Mouse (Mus musculus): ENCODE data around the gene Prss40. TPM values are rescaled to one million over a fixed set of nuclear protein-coding genes. Genes with fewer than 3 reads are reported as not detected.

Gene Prss40
- polyA plus RNA-seq (2015; fragmentation: Nextera tagmentation; extraction: Ambion mirVana), result 0.15 TPM in 1 of 2 replicates, not detected in the other

GRCm38 (mm10) chr1:34560843-34561242, at the start of gene Prss40:
Gene Prss40, minus strand, starts transcription at chr1:34560943.
- Histone ChIP-seq H3K36me3 (ENCODE audit: control insufficient read depth, insufficient read depth) (no peaks in the 10 kb centered on the region), H3K9ac (replicated peaks; ENCODE audit: low read depth, low read length) (no peak within 1 kb of the TSS), H3K4me3 (replicated peaks; ENCODE audit: low read length) (no peak within 1 kb of the TSS), H3K9me3 (ENCODE audit: control insufficient read depth, low read length) (no peaks in the 10 kb centered on the region), H3K27ac (ENCODE audit: low read length) (no peak within 1 kb of the TSS), H3K4me1 (replicated peaks; ENCODE audit: control insufficient read depth, insufficient read depth, low read length) (no peaks in the 10 kb centered on the region), H3K4me2 (ENCODE audit: low read length) (no peak within 1 kb of the TSS), H3K27me3 (replicated peaks; ENCODE audit: control insufficient read depth, insufficient read depth, low read length) (no peaks in the 10 kb centered on the region)
- 88% methylated on average over 15 of the region's 15 CpGs for WGBS
- no peak for ATAC-seq

- H3K27me3 ChIP-seq (replicated peaks; ENCODE audit: control insufficient read depth, insufficient read depth, low read length), result no peaks in the 10 kb centered on the region
- H3K9me3 ChIP-seq (ENCODE audit: control insufficient read depth, low read length), result no peaks in the 10 kb centered on the region
- H3K4me2 ChIP-seq (ENCODE audit: low read length), result no peak overlapping the region
- no peak overlapping the region for H3K27ac ChIP-seq (ENCODE audit: low read length)
- no peak overlapping the region for H3K4me3 ChIP-seq (replicated peaks; ENCODE audit: low read length)
- H3K36me3 ChIP-seq (ENCODE audit: control insufficient read depth, insufficient read depth), result no peaks in the 10 kb centered on the region
- no peak overlapping the region for H3K9ac ChIP-seq (replicated peaks; ENCODE audit: low read depth, low read length)
- WGBS, result 13% methylated on average over 8 of the region's 8 CpGs
- H3K4me1 ChIP-seq (replicated peaks; ENCODE audit: control insufficient read depth, insufficient read depth, low read length), result no peaks in the 10 kb centered on the region
- ATAC-seq, result peak; percentile 92
Observed at GRCm38 (mm10) chr1:34602363-34602762, 41.6 kb upstream of the Prss40 start.

- ATAC-seq, result no peak
- Histone ChIP-seq H3K9ac (replicated peaks; ENCODE audit: low read depth, low read length) (no peak overlapping the region), H3K4me1 (replicated peaks; ENCODE audit: control insufficient read depth, insufficient read depth, low read length) (no peaks in the 10 kb centered on the region), H3K27ac (ENCODE audit: low read length) (no peak overlapping the region), H3K9me3 (ENCODE audit: control insufficient read depth, low read length) (no peaks in the 10 kb centered on the region), H3K4me2 (ENCODE audit: low read length) (no peak overlapping the region), H3K4me3 (replicated peaks; ENCODE audit: low read length) (no peak overlapping the region), H3K27me3 (replicated peaks; ENCODE audit: control insufficient read depth, insufficient read depth, low read length) (no peaks in the 10 kb centered on the region), H3K36me3 (ENCODE audit: control insufficient read depth, insufficient read depth) (no peaks in the 10 kb centered on the region)
- 77% methylated on average over 3 of the region's 3 CpGs for WGBS
Observed at GRCm38 (mm10) chr1:34601323-34602047, 40.7 kb upstream of the Prss40 start.

- Histone ChIP-seq H3K4me3 (replicated peaks; ENCODE audit: low read length) (no peak overlapping the region), H3K9ac (replicated peaks; ENCODE audit: low read depth, low read length) (no peak overlapping the region), H3K36me3 (ENCODE audit: control insufficient read depth, insufficient read depth) (peaks cover 8% of the 10 kb centered on the region; the same call in 1 of the 2 replicates), H3K4me2 (ENCODE audit: low read length) (no peak overlapping the region), H3K4me1 (replicated peaks; ENCODE audit: control insufficient read depth, insufficient read depth, low read length) (no peaks in the 10 kb centered on the region), H3K9me3 (ENCODE audit: control insufficient read depth, low read length) (0 out of 2 replicates have a peak, but pooled peaks cover 3% of the 10 kb centered on the region), H3K27ac (ENCODE audit: low read length) (no peak overlapping the region), H3K27me3 (replicated peaks; ENCODE audit: control insufficient read depth, insufficient read depth, low read length) (no peaks in the 10 kb centered on the region)
- WGBS, result 71% methylated on average over 15 of the region's 15 CpGs
- no peak for ATAC-seq
Observed at GRCm38 (mm10) chr1:34600000-34600399, 39.3 kb upstream of the Prss40 start.

GRCm38 (mm10) chr1:34587298-34588096, 26.8 kb upstream of the Prss40 start:
- Histone ChIP-seq H3K36me3 (ENCODE audit: control insufficient read depth, insufficient read depth) (peaks cover 22% of the 10 kb centered on the region), H3K9me3 (ENCODE audit: control insufficient read depth, low read length) (no peaks in the 10 kb centered on the region), H3K4me3 (replicated peaks; ENCODE audit: low read length) (no peak overlapping the region), H3K4me1 (replicated peaks; ENCODE audit: control insufficient read depth, insufficient read depth, low read length) (peaks cover 16% of the 10 kb centered on the region), H3K27ac (ENCODE audit: low read length) (no peak overlapping the region), H3K27me3 (replicated peaks; ENCODE audit: control insufficient read depth, insufficient read depth, low read length) (no peaks in the 10 kb centered on the region), H3K9ac (replicated peaks; ENCODE audit: low read depth, low read length) (no peak overlapping the region), H3K4me2 (ENCODE audit: low read length) (no peak overlapping the region)
- ATAC-seq, result no peak
- WGBS, result 85% methylated on average over 22 of the region's 22 CpGs

GRCm38 (mm10) chr1:34584736-34585135, 24.0 kb upstream of the Prss40 start:
- Histone ChIP-seq H3K4me1 (replicated peaks; ENCODE audit: control insufficient read depth, insufficient read depth, low read length) (peaks cover 28% of the 10 kb centered on the region), H3K4me3 (replicated peaks; ENCODE audit: low read length) (no peak overlapping the region), H3K27me3 (replicated peaks; ENCODE audit: control insufficient read depth, insufficient read depth, low read length) (0 out of 2 replicates have a peak, but pooled peaks cover 2% of the 10 kb centered on the region), H3K4me2 (ENCODE audit: low read length) (no peak overlapping the region), H3K27ac (ENCODE audit: low read length) (no peak overlapping the region), H3K9ac (replicated peaks; ENCODE audit: low read depth, low read length) (no peak overlapping the region), H3K9me3 (ENCODE audit: control insufficient read depth, low read length) (no peaks in the 10 kb centered on the region), H3K36me3 (ENCODE audit: control insufficient read depth, insufficient read depth) (peaks cover 18% of the 10 kb centered on the region)
- no peak for ATAC-seq
- WGBS, result 74% methylated on average over 4 of the region's 4 CpGs

- 7% methylated on average over 4 of the region's 4 CpGs for WGBS
- ATAC-seq, result peak; percentile 70
- peak overlapping the region; percentile 8; the same call in 1 of the 2 replicates for H3K27ac ChIP-seq (ENCODE audit: low read length)
Observed at GRCm38 (mm10) chr1:34583821-34584263, 23.1 kb upstream of the Prss40 start.

GRCm38 (mm10) chr1:34582218-34582617, 21.5 kb upstream of the Prss40 start:
- H3K4me2 ChIP-seq (ENCODE audit: low read length), result no peak overlapping the region; the same call in 1 of the 2 replicates
- WGBS, result 73% methylated on average over 6 of the region's 6 CpGs
- 0 out of 2 replicates have a peak, but pooled peaks cover 5% of the 10 kb centered on the region for H3K27me3 ChIP-seq (replicated peaks; ENCODE audit: control insufficient read depth, insufficient read depth, low read length)

More at GRCm38 (mm10) chr1:34583821-34584263, 23.1 kb upstream of the Prss40 start:
- Histone ChIP-seq H3K27me3 (replicated peaks; ENCODE audit: control insufficient read depth, insufficient read depth, low read length) (0 out of 2 replicates have a peak, but pooled peaks cover 2% of the 10 kb centered on the region), H3K4me3 (replicated peaks; ENCODE audit: low read length) (no peak overlapping the region), H3K36me3 (ENCODE audit: control insufficient read depth, insufficient read depth) (peaks cover 9% of the 10 kb centered on the region), H3K4me2 (ENCODE audit: low read length) (no peak overlapping the region), H3K9me3 (ENCODE audit: control insufficient read depth, low read length) (no peaks in the 10 kb centered on the region), H3K4me1 (replicated peaks; ENCODE audit: control insufficient read depth, insufficient read depth, low read length) (peaks cover 28% of the 10 kb centered on the region), H3K9ac (replicated peaks; ENCODE audit: low read depth, low read length) (no peak overlapping the region)

GRCm38 (mm10) chr1:34579782-34580356, 19.1 kb upstream of the Prss40 start:
- peak; percentile 69 for ATAC-seq
- WGBS, result under 1% methylated on average over 18 of the region's 18 CpGs
- Histone ChIP-seq H3K9ac (replicated peaks; ENCODE audit: low read depth, low read length) (peak overlapping the region; percentile 89), H3K9me3 (ENCODE audit: control insufficient read depth, low read length) (no peaks in the 10 kb centered on the region), H3K4me3 (replicated peaks; ENCODE audit: low read length) (peak overlapping the region; percentile 76), H3K4me2 (ENCODE audit: low read length) (peak overlapping the region; percentile 82), H3K4me1 (replicated peaks; ENCODE audit: control insufficient read depth, insufficient read depth, low read length) (peaks cover 28% of the 10 kb centered on the region), H3K27me3 (replicated peaks; ENCODE audit: control insufficient read depth, insufficient read depth, low read length) (0 out of 2 replicates have a peak, but pooled peaks cover 5% of the 10 kb centered on the region), H3K27ac (ENCODE audit: low read length) (peak overlapping the region; percentile 89), H3K36me3 (ENCODE audit: control insufficient read depth, insufficient read depth) (no peaks in the 10 kb centered on the region)

More at GRCm38 (mm10) chr1:34582218-34582617, 21.5 kb upstream of the Prss40 start:
- Histone ChIP-seq H3K4me3 (replicated peaks; ENCODE audit: low read length) (no peak overlapping the region), H3K4me1 (replicated peaks; ENCODE audit: control insufficient read depth, insufficient read depth, low read length) (peaks cover 28% of the 10 kb centered on the region), H3K36me3 (ENCODE audit: control insufficient read depth, insufficient read depth) (peaks cover 2% of the 10 kb centered on the region; the same call in 1 of the 2 replicates), H3K27ac (ENCODE audit: low read length) (no peak overlapping the region), H3K9ac (replicated peaks; ENCODE audit: low read depth, low read length) (no peak overlapping the region), H3K9me3 (ENCODE audit: control insufficient read depth, low read length) (no peaks in the 10 kb centered on the region)
- ATAC-seq, result no peak

Measured in forebrain, embryonic 16.5 days (tissue).